In genomic region chr9:80368636-80369035, GRCm38 (mm10) we compare ENCODE assay signal across 35 mouse cellular contexts.
DNase-seq lines count a peak whose midpoint lies in the region; ATAC-seq and TF ChIP-seq lines count a peak whose summit lies in the region.
"Had no signal": no experiment of that assay in that cellular context is flagged by ENCODE, and none has a peak within 500 bp of the region (broad histone marks: within the 10 kb centered on the region; RNA-seq: fewer than 3 reads in every experiment).

No protein-coding gene starts in this region.

- peak; percentile 51 for DNase-seq in heart, adult 11 months
- no peak for DNase-seq in heart, postnatal 36 days
- DNase-seq in MEL (ENCODE audit: low read depth, low spot score): peak; percentile 25
- DNase-seq in cerebellum, adult 18-20 months: no peak
- DNase-seq in c-Kit-positive CD71-positive TER-119-positive erythroid progenitor cells, embryonic 14.5 days (ENCODE audit: low spot score): no peak
- DNase-seq in kidney, adult 8-10 months: no peak
- no peak for DNase-seq in gastrocnemius, adult 8-10 months (ENCODE audit: low spot score in 2 of 2)
- DNase-seq: adrenal gland, adult 8-10 months; cerebellum, adult 9-10 months; cerebellum, postnatal 36 days; embryo, embryonic 11 days; gastrocnemius, postnatal 36 days; heart, postnatal 10 days; kidney, adult 9 months; kidney, postnatal 10 days; layer of hippocampus, postnatal 36 days; liver, embryonic 13.5 days; lung, adult 2 months; lung, postnatal 10 days; right cerebral cortex, postnatal 14 days had no signal

- H3K27ac ChIP-seq in MEL (ENCODE audit: control insufficient read depth, low read depth, low read length): no peak overlapping the region
- H3K27ac ChIP-seq: embryonic facial prominence, embryonic 12.5 days; forebrain, embryonic 10.5 days; forebrain, embryonic 15.5 days; heart, embryonic 13.5 days; hindbrain, embryonic 13.5 days; limb, embryonic 10.5 days; limb, embryonic 15.5 days; liver, embryonic 13.5 days; macrophage; midbrain, embryonic 10.5 days; stomach, embryonic 15.5 days had no signal

- no peaks in the 10 kb centered on the region for H3K4me1 ChIP-seq in MEL (ENCODE audit: control insufficient read depth in 1 of 2, insufficient read depth in 2 of 2, low read length in 2 of 2)
- H3K4me1 ChIP-seq: embryonic facial prominence, embryonic 12.5 days; forebrain, embryonic 15.5 days; hindbrain, embryonic 13.5 days; limb, embryonic 10.5 days; limb, embryonic 15.5 days; liver, embryonic 13.5 days; midbrain, embryonic 10.5 days; stomach, embryonic 15.5 days had no signal

- no peak for TF ChIP-seq EP300 in MEL (IDR thresholded peaks at IDR 0.05; ENCODE audit: low read depth in 1 of 2, low read length in 2 of 2)

- no peak for TF ChIP-seq CTCF in MEL (IDR thresholded peaks at IDR 0.05 in 2 of 3, conservative IDR thresholded peaks at IDR 0.05 in 1 of 3; ENCODE audit: control insufficient read depth in 1 of 3, insufficient read depth in 1 of 3, low read depth in 2 of 3, low read length in 3 of 3, poor library complexity in 1 of 3, severe bottlenecking in 1 of 3)

- H3K9ac ChIP-seq in MEL (ENCODE audit: control insufficient read depth, low read depth, low read length, poor library complexity, severe bottlenecking): no peak overlapping the region
- H3K9ac ChIP-seq: embryonic facial prominence, embryonic 12.5 days; forebrain, embryonic 15.5 days; heart, embryonic 13.5 days; hindbrain, embryonic 13.5 days; limb, embryonic 15.5 days; liver, embryonic 13.5 days; stomach, embryonic 15.5 days had no signal

- no peaks in the 10 kb centered on the region for H3K79me2 ChIP-seq in MEL (ENCODE audit: control insufficient read depth, insufficient read depth, low read length, poor library complexity)

- no peak for TF ChIP-seq POLR2A in MEL (IDR thresholded peaks at IDR 0.05; ENCODE audit: control insufficient read depth in 1 of 2, insufficient read depth in 1 of 2, low read depth in 1 of 2, low read length in 2 of 2, poor library complexity in 1 of 2)

- no peaks in the 10 kb centered on the region; a peak in 1 of 4 replicates for H3K27me3 ChIP-seq in MEL (ENCODE audit: control insufficient read depth in 1 of 2, insufficient read depth in 2 of 2, low read length in 2 of 2)
- H3K27me3 ChIP-seq: embryonic facial prominence, embryonic 12.5 days; forebrain, embryonic 15.5 days; heart, embryonic 13.5 days; hindbrain, embryonic 13.5 days; limb, embryonic 15.5 days; liver, embryonic 13.5 days; stomach, embryonic 15.5 days had no signal

- no peak for TF ChIP-seq RAD21 in MEL (IDR thresholded peaks at IDR 0.05; ENCODE audit: low read depth, low read length)

- H3K36me3 ChIP-seq in MEL (ENCODE audit: control insufficient read depth in 1 of 2, insufficient read depth in 2 of 2, low read length in 2 of 2): no peaks in the 10 kb centered on the region
- H3K36me3 ChIP-seq: embryonic facial prominence, embryonic 12.5 days; forebrain, embryonic 10.5 days; forebrain, embryonic 15.5 days; G1E; heart, embryonic 13.5 days; hindbrain, embryonic 13.5 days; limb, embryonic 10.5 days; limb, embryonic 15.5 days; liver, embryonic 13.5 days; midbrain, embryonic 10.5 days; stomach, embryonic 15.5 days had no signal

- H3K9me3 ChIP-seq in MEL (replicated peaks; ENCODE audit: insufficient read depth, low read length): no peaks in the 10 kb centered on the region
- H3K9me3 ChIP-seq: embryonic facial prominence, embryonic 12.5 days; forebrain, embryonic 10.5 days; forebrain, embryonic 15.5 days; G1E; heart, embryonic 13.5 days; hindbrain, embryonic 13.5 days; limb, embryonic 10.5 days; limb, embryonic 15.5 days; liver, embryonic 13.5 days; midbrain, embryonic 10.5 days; stomach, embryonic 15.5 days had no signal

- intact Hi-C loops in heart, postnatal 36 days (cut with DNase I): no loop called here

- ATAC-seq in granulocyte monocyte progenitor cell, adult 5-6 weeks (replicated peaks; ENCODE audit: poor library complexity, severe bottlenecking): peak; percentile 55
- ATAC-seq: activated CD4-positive, CD25-positive, alpha-beta regulatory T cell, adult 4 months; CD4-positive, CD25-positive, alpha-beta regulatory T cell, adult 4 months; forebrain, embryonic 15.5 days; intestine, embryonic 16.5 days had no signal

- H3K4me3 ChIP-seq in MEL (ENCODE audit: control insufficient read depth in 1 of 2, insufficient read depth in 1 of 2, low read depth in 2 of 2, low read length in 2 of 2): no peak overlapping the region
- H3K4me3 ChIP-seq: embryonic facial prominence, embryonic 12.5 days; forebrain, embryonic 10.5 days; forebrain, embryonic 15.5 days; heart, embryonic 13.5 days; hindbrain, embryonic 13.5 days; limb, embryonic 10.5 days; limb, embryonic 15.5 days; liver, embryonic 13.5 days; midbrain, embryonic 10.5 days; stomach, embryonic 15.5 days had no signal

TF ChIP-seq in MEL, 35 proteins besides CTCF, POLR2A, EP300 and RAD21:
- TF ChIP-seq ZKSCAN1 (IDR thresholded peaks at IDR 0.05; ENCODE audit: low read depth, low read length) (no peak), CHD2 (IDR thresholded peaks at IDR 0.05; ENCODE audit: low read length) (no peak), GATA1 (IDR thresholded peaks at IDR 0.05; ENCODE audit: low read depth, low read length) (no peak), KAT2A (conservative IDR thresholded peaks at IDR 0.05; ENCODE audit: low read depth, low read length) (no peak), MAFK (IDR thresholded peaks at IDR 0.05; ENCODE audit: borderline replicate concordance, low read depth, low read length) (no peak), ZMIZ1 (IDR thresholded peaks at IDR 0.05; ENCODE audit: low read depth, low read length) (no peak), MAX (IDR thresholded peaks at IDR 0.05; ENCODE audit: low read length) (no peak), TCF12 (IDR thresholded peaks at IDR 0.05; ENCODE audit: low read depth, low read length) (no peak), ZNF384 (IDR thresholded peaks at IDR 0.05; ENCODE audit: low read depth, low read length) (no peak), MAZ (IDR thresholded peaks at IDR 0.05; ENCODE audit: low read depth, low read length) (no peak), MYB (IDR thresholded peaks at IDR 0.05; ENCODE audit: low read depth, low read length) (no peak), E2F4 (IDR thresholded peaks at IDR 0.05; ENCODE audit: borderline replicate concordance, low read depth, low read length) (no peak), MXI1 (IDR thresholded peaks at IDR 0.05; ENCODE audit: low read depth, low read length) (no peak), RCOR1 (IDR thresholded peaks at IDR 0.05; ENCODE audit: low read depth, low read length) (no peak), TAL1 (IDR thresholded peaks at IDR 0.05; ENCODE audit: low read length) (no peak), SIN3A (IDR thresholded peaks at IDR 0.05; ENCODE audit: low read length) (no peak), NELFE (IDR thresholded peaks at IDR 0.05; ENCODE audit: low read depth, low read length) (no peak), ELF1 (IDR thresholded peaks at IDR 0.05; ENCODE audit: low read depth, low read length) (no peak), POLR2AphosphoS2 (IDR thresholded peaks at IDR 0.05; ENCODE audit: low read length) (no peak)

Comparison
In these comparisons a context has a peak if more than half of its experiments do, and no peak if none do; other contexts are left out.
1. DNase-seq: peak in heart, adult 11 months (single experiment) and MEL (single experiment); none in heart, postnatal 36 days (0 of 2), cerebellum, adult 18-20 months (0 of 2), c-Kit-positive CD71-positive TER-119-positive erythroid progenitor cells, embryonic 14.5 days (single experiment), kidney, adult 8-10 months (0 of 2) and gastrocnemius, adult 8-10 months (0 of 2).